Mouse (Mus musculus): ENCODE data around the gene Mbnl1.

DNA sequence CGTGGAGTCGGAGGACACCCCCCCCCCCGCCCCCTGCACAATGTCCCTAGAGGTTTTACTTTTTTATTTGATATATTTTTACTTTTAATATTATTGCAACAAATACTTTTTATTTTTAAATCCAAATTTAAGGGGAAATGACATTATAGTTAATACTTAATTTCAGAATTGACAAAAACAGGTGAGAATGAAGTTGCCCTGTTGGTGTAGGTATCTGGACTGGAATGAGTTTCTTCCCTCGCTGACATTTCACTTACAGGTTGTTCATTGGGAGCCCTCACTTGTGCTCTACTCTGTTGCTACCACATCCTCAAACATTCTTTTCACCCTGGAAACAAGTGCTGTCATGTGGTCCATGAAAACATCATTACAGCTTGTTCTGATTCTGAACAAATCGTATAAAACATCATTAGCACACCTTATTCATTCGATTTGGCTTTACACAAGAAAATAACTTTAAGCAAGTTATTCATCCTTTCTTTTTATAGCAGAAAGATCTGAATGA is 4.2 kb downstream of the Mbnl1 start:
- TF ChIP-seq CTCF (IDR thresholded peaks at IDR 0.05; ENCODE audit: control insufficient read depth, insufficient read depth, low read length) (no peak), POLR2A (IDR thresholded peaks at IDR 0.05; ENCODE audit: borderline replicate concordance, control insufficient read depth, low read depth, low read length) (no peak)
